Mouse (Mus musculus) brain, embryonic 14.5 days (tissue): ENCODE results near the gene Gm48551.

ENCODE experiments used
- CTCF ChIP-seq: fragments of 200-500 bp; IDR thresholded peaks from 2 replicates; pipeline ENCODE4 v1.5.1; 2012; ENCODE audit warnings: inconsistent platforms, mild to moderate bottlenecking, moderate library complexity, borderline replicate concordance; ENCODE audit not compliant: insufficient read depth, insufficient read length; ENCODE audit errors: extremely low read depth
- POLR2A ChIP-seq: fragments of 200-500 bp; IDR thresholded peaks from 2 replicates; pipeline ENCODE4 v1.6.1; 2012; ENCODE audit warnings: mild to moderate bottlenecking, inconsistent platforms, borderline replicate concordance; ENCODE audit not compliant: poor library complexity, insufficient read depth, insufficient read length, severe bottlenecking; ENCODE audit errors: extremely low read depth

DNA sequence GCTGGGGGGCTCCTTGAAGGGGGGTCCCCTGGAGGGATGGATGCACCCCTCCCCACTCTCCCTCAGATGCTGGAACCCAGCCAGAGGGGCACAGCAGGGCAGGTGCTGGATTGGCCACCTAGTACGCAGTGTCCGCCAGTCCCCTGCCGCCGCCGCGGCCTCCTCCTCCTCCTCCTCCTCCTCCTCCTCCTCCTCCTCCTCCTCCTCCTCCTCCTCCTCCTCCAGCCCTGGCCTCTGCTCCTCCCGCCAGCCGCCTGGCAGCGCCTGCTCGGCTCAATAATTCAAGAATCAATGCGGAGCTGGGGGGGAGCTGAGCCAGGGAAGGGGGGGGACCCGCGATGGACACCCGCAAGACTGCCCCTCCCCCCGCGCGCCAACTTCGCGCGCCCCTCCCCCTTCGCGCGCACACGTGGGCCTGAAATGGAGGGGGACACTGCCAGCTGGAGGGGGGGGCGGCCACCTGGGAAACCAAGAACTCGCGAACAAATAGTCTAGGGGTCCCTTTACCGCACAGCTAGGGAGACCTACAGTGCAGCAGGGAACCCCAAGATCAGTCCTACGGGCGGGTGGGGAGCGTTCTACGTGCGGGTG lies 41.9 kb downstream of the Gm48551 start:
- TF ChIP-seq CTCF, result no peak
- TF ChIP-seq POLR2A, result no peak
